Mouse (Mus musculus) hindbrain, embryonic 11.5 days (tissue): ENCODE results near the gene Acss1. TPM values are rescaled to one million over a fixed set of nuclear protein-coding genes. Genes with fewer than 3 reads are reported as not detected.
A peak's percentile ranks its signal among the peaks of the same experiment; 100 is the strongest.

Experiments used
- ATAC-seq: fragments of 200-750 bp; cut with Nextera tagmentation; 2 replicates; pipeline ENCODE4 v1.8.0; 2017; ENCODE audit warnings: mild to moderate bottlenecking, moderate TSS enrichment, moderate library complexity; ENCODE audit not compliant: low FRiP score
- DNase-seq: peaks from one replicate; pipeline ENCODE4 v3.0.0-alpha.2; 2015; ENCODE audit warnings: low spot score
- H3K27ac ChIP-seq: fragments of 300-500 bp; sonication (generic); 2 replicates; pipeline ENCODE4 v1.5.1; 2014; ENCODE audit warnings: mild to moderate bottlenecking, low read depth, low read length
- H3K27me3 ChIP-seq: fragments of 300-500 bp; sonication (generic); 2 replicates; pipeline ENCODE4 v1.6.1; 2014; ENCODE audit warnings: mild to moderate bottlenecking, low read length, moderate library complexity, mixed read lengths; ENCODE audit not compliant: control insufficient read depth, insufficient read depth
- H3K36me3 ChIP-seq: fragments of 300-500 bp; sonication (generic); 2 replicates; pipeline ENCODE4 v1.6.1; 2014; ENCODE audit warnings: mild to moderate bottlenecking, low read length, moderate library complexity, mixed read lengths; ENCODE audit not compliant: control insufficient read depth, insufficient read depth
- H3K4me1 ChIP-seq: fragments of 300-500 bp; sonication (generic); replicated peaks from 2 replicates; pipeline ENCODE4 v1.6.1; 2014; ENCODE audit warnings: low read length, mixed read lengths; ENCODE audit not compliant: control insufficient read depth, insufficient read depth
- H3K4me2 ChIP-seq: fragments of 300-500 bp; sonication (generic); replicated peaks from 2 replicates; pipeline ENCODE4 v1.6.1; 2014; ENCODE audit warnings: mild to moderate bottlenecking, low read depth, low read length
- H3K4me3 ChIP-seq: fragments of 300-500 bp; sonication (generic); 2 replicates; pipeline ENCODE4 v1.5.1; 2014; ENCODE audit warnings: low read depth, low read length
- H3K9ac ChIP-seq: fragments of 300-500 bp; sonication (generic); 2 replicates; pipeline ENCODE4 v1.6.1; 2014; ENCODE audit warnings: low read depth, low read length
- H3K9me3 ChIP-seq: fragments of 300-500 bp; sonication (generic); 2 replicates; pipeline ENCODE4 v1.6.1; 2016; ENCODE audit warnings: low read length; ENCODE audit not compliant: control insufficient read depth
- WGBS: fragments of 180-500 bp; shearing (Covaris S2); extraction: QIAGEN DNeasy Blood & Tissue Kit; methylation state at CpG from one replicate; pipeline ENCODE4 v1.1.7; 2014; 5-methylcytosine and 5-hydroxymethylcytosine counted together
- polyA plus RNA-seq: library from polyadenylated mRNA; unstranded; fragments of >200 nt; fragmentation: Nextera tagmentation; extraction: Ambion mirVana; gene quantifications from 2 replicates; pipeline ENCODE4 v1.2.1, GENCODE M21; 2014

The Acss1 gene
- polyA plus RNA-seq, 1 experiment from 2014 or later: 31.4 TPM

- 91% methylated on average over 9 of the region's 9 CpGs for WGBS
- no peaks in the 10 kb centered on the region for H3K36me3 ChIP-seq
- no peaks in the 10 kb centered on the region; the same call in 1 of the 2 replicates for H3K4me1 ChIP-seq
- ATAC-seq (no peak), DNase-seq (no peak)
- H3K4me2 ChIP-seq: no peak overlapping the region
- peaks cover 40% of the 10 kb centered on the region for H3K27me3 ChIP-seq
- no peak overlapping the region for H3K27ac ChIP-seq
- H3K9ac ChIP-seq: no peak overlapping the region
- no peaks in the 10 kb centered on the region for H3K9me3 ChIP-seq
- H3K4me3 ChIP-seq: no peak overlapping the region
Measured at GRCm38 (mm10) chr2:150685389-150685788, 17.1 kb upstream of the Acss1 start.

GRCm38 (mm10) chr2:150684451-150684850 lies 16.2 kb upstream of the Acss1 start:
- no peaks in the 10 kb centered on the region for H3K36me3 ChIP-seq
- DNase-seq (no peak), ATAC-seq (no peak)
- H3K4me3 ChIP-seq: no peak overlapping the region
- H3K4me2 ChIP-seq: no peak overlapping the region
- H3K27me3 ChIP-seq: peaks cover 31% of the 10 kb centered on the region
- H3K4me1 ChIP-seq: no peaks in the 10 kb centered on the region; the same call in 1 of the 2 replicates
- H3K9ac ChIP-seq: no peak overlapping the region
- H3K27ac ChIP-seq: no peak overlapping the region
- H3K9me3 ChIP-seq: no peaks in the 10 kb centered on the region
- WGBS: 84% methylated on average over 12 of the region's 12 CpGs

- Histone ChIP-seq H3K4me1 (no peaks in the 10 kb centered on the region), H3K27ac (no peak overlapping the region), H3K27me3 (peaks cover 14% of the 10 kb centered on the region), H3K36me3 (no peaks in the 10 kb centered on the region), H3K9ac (no peak overlapping the region), H3K9me3 (no peaks in the 10 kb centered on the region), H3K4me3 (no peak overlapping the region), H3K4me2 (no peak overlapping the region)
- WGBS: 75% methylated on average over 4 of the region's 4 CpGs
- DNase-seq (no peak), ATAC-seq (no peak)
Measured at GRCm38 (mm10) chr2:150681581-150681980, 13.3 kb upstream of the Acss1 start.

GRCm38 (mm10) chr2:150678392-150678791 lies 10.1 kb upstream of the Acss1 start:
- no peaks in the 10 kb centered on the region for H3K9me3 ChIP-seq
- H3K4me3 ChIP-seq: no peak overlapping the region
- peaks cover 3% of the 10 kb centered on the region; the same call in 1 of the 2 replicates for H3K27me3 ChIP-seq
- H3K9ac ChIP-seq: no peak overlapping the region
- H3K4me2 ChIP-seq: no peak overlapping the region
- no peak for ATAC-seq
- H3K36me3 ChIP-seq: no peaks in the 10 kb centered on the region
- peak; percentile 88 for DNase-seq
- H3K27ac ChIP-seq: no peak overlapping the region
- no peaks in the 10 kb centered on the region for H3K4me1 ChIP-seq
- WGBS: 4% methylated on average over 3 of the region's 3 CpGs

GRCm38 (mm10) chr2:150675525-150675924 lies 7.2 kb upstream of the Acss1 start:
- 18% methylated on average over 1 of the region's 1 CpGs for WGBS
- Histone ChIP-seq H3K27ac (no peak overlapping the region), H3K9ac (no peak overlapping the region), H3K4me2 (no peak overlapping the region), H3K9me3 (no peaks in the 10 kb centered on the region), H3K27me3 (peaks cover 6% of the 10 kb centered on the region), H3K36me3 (no peaks in the 10 kb centered on the region), H3K4me3 (no peak overlapping the region), H3K4me1 (no peaks in the 10 kb centered on the region)
- ATAC-seq (no peak), DNase-seq (no peak)

- Histone ChIP-seq H3K27ac (no peak overlapping the region), H3K4me3 (no peak overlapping the region), H3K27me3 (peaks cover 6% of the 10 kb centered on the region), H3K4me1 (no peaks in the 10 kb centered on the region), H3K9ac (no peak overlapping the region), H3K9me3 (no peaks in the 10 kb centered on the region), H3K36me3 (no peaks in the 10 kb centered on the region), H3K4me2 (no peak overlapping the region)
- peak; percentile 89 for DNase-seq
- peak; percentile 72 for ATAC-seq
- WGBS: 4% methylated on average over 2 of the region's 2 CpGs
Measured at GRCm38 (mm10) chr2:150674900-150675299, 6.6 kb upstream of the Acss1 start.

GRCm38 (mm10) chr2:150673929-150674328 lies 5.6 kb upstream of the Acss1 start:
- DNase-seq (no peak), ATAC-seq (no peak)
- Histone ChIP-seq H3K9ac (no peak overlapping the region), H3K36me3 (no peaks in the 10 kb centered on the region), H3K4me2 (no peak overlapping the region), H3K4me1 (no peaks in the 10 kb centered on the region), H3K27me3 (peaks cover 8% of the 10 kb centered on the region), H3K27ac (no peak overlapping the region), H3K4me3 (no peak overlapping the region), H3K9me3 (no peaks in the 10 kb centered on the region)
- 88% methylated on average over 11 of the region's 11 CpGs for WGBS

- Histone ChIP-seq H3K36me3 (no peaks in the 10 kb centered on the region), H3K9ac (no peak overlapping the region), H3K4me2 (no peak overlapping the region), H3K4me1 (no peaks in the 10 kb centered on the region), H3K9me3 (no peaks in the 10 kb centered on the region), H3K27me3 (peaks cover 5% of the 10 kb centered on the region), H3K27ac (no peak overlapping the region), H3K4me3 (no peak overlapping the region)
- ATAC-seq: no peak
- 82% methylated on average over 8 of the region's 8 CpGs for WGBS
- no peak for DNase-seq
Measured at GRCm38 (mm10) chr2:150671609-150672290, 3.5 kb upstream of the Acss1 start.

- ATAC-seq: no peak
- H3K4me1 ChIP-seq: no peaks in the 10 kb centered on the region
- H3K9ac ChIP-seq: no peak overlapping the region
- H3K36me3 ChIP-seq: no peaks in the 10 kb centered on the region
- no peak for DNase-seq
- WGBS: 81% methylated on average over 1 of the region's 1 CpGs
- H3K27me3 ChIP-seq: peaks cover 5% of the 10 kb centered on the region
- H3K27ac ChIP-seq: no peak overlapping the region
- no peak overlapping the region for H3K4me2 ChIP-seq
- H3K4me3 ChIP-seq: no peak overlapping the region
- no peaks in the 10 kb centered on the region for H3K9me3 ChIP-seq
Measured at GRCm38 (mm10) chr2:150670926-150671325, 2.6 kb upstream of the Acss1 start.
